Mouse (Mus musculus) liver, embryonic 14.5 days (tissue): ENCODE data around the gene Dhrs7.
A peak's percentile ranks its signal among the peaks of the same experiment; 100 is the strongest.

Experiments
- CTCF ChIP-seq: IDR thresholded peaks from 2 replicates; pipeline ENCODE4 v1.5.1; 2016; ENCODE audit warnings: antibody characterized with exemption, low read depth, control low read depth
- EP300 ChIP-seq: IDR thresholded peaks from 2 replicates; pipeline ENCODE4 v1.6.1; 2016; ENCODE audit warnings: antibody characterized with exemption, low read depth

GRCm38 (mm10) chr12:72654698-72655097, 10.0 kb downstream of the Dhrs7 start:
- TF ChIP-seq CTCF (peak; percentile 68), EP300 (no peak)
